Mouse (Mus musculus) liver, postnatal 0 days (tissue): ENCODE data around the gene Abi1.

Experiments used
- CTCF ChIP-seq: sonication (generic); IDR thresholded peaks from 2 replicates; pipeline ENCODE4 v1.5.1; 2016; ENCODE audit warnings: antibody characterized with exemption, low read depth
- EP300 ChIP-seq: IDR thresholded peaks from 2 replicates; pipeline ENCODE4 v1.6.1; 2016; ENCODE audit warnings: antibody characterized with exemption, low read depth, mild to moderate bottlenecking

DNA sequence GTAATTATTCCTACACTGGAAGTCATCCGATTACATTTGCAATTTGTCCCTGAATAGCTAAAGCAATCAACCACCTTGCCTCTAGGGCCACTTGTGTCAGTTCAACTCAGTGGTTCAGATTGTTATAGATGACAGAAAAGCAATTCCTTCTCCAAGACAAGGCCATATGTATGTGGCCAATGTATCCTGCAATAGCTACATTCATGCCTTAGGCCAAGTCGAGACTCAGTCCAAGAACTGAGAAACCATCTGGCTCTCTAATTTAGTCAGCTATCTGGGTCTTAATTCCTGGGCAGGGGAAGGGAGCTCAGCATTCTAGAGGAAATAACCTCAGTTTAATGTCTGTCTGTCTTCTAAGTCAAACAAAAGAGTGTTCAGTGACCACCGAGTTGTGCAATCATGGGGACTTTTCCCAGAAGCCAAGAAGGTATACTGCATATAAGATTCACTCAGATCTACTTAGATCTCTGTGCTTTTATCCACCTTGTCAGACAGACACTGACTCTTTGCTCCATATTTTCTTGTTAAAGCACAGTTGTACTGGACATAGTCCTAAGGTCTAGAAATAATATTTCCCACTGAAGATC is 62.6 kb downstream of the Abi1 start:
- TF ChIP-seq CTCF (no peak), EP300 (no peak)
